Mouse (Mus musculus) cortical plate, adult 2 months (tissue): ENCODE measurements around the gene Bank1. TPM values are rescaled to one million over a fixed set of nuclear protein-coding genes. Genes with fewer than 3 reads are reported as not detected.

Experiments
- H3K27ac ChIP-seq: fragments of 200-500 bp; 2 replicates; pipeline ENCODE4 v1.5.1; 2012; ENCODE audit warnings: low read length, control low read depth, inconsistent platforms; ENCODE audit not compliant: insufficient read depth
- H3K4me1 ChIP-seq: fragments of 200-500 bp; 2 replicates; pipeline ENCODE4 v1.6.1; 2011; ENCODE audit warnings: low read length; ENCODE audit not compliant: control insufficient read depth, insufficient read depth
- H3K4me3 ChIP-seq: fragments of 200-500 bp; 2 replicates; pipeline ENCODE4 v1.5.1; 2011; ENCODE audit warnings: mild to moderate bottlenecking, low read length, control low read depth; ENCODE audit not compliant: insufficient read depth
- CTCF ChIP-seq: fragments of 200-500 bp; IDR thresholded peaks from 2 replicates; pipeline ENCODE4 v1.5.1; 2011; ENCODE audit warnings: mild to moderate bottlenecking, control low read depth, low read length; ENCODE audit not compliant: insufficient read depth; ENCODE audit errors: extremely low read depth
- POLR2A ChIP-seq: fragments of 200-500 bp; IDR thresholded peaks from 2 replicates; pipeline ENCODE4 v1.6.1; 2011; ENCODE audit warnings: mild to moderate bottlenecking, low read length, control low read depth; ENCODE audit not compliant: insufficient read depth; ENCODE audit errors: extremely low read depth
- polyA plus RNA-seq: library from polyadenylated mRNA; depleted of rRNA; stranded (reverse); fragments of >200 nt; gene quantifications from 2 replicates; pipeline ENCODE4 v1.2.3, GENCODE M21; 2012

Bank1 gene
- polyA plus RNA-seq, 1 experiment: 1.5 TPM

GRCm38 (mm10) chr3:136037254-136037653, 288.6 kb downstream of the Bank1 start:
- no peak overlapping the region for H3K27ac ChIP-seq
- H3K4me1 ChIP-seq: peaks cover 2% of the 10 kb centered on the region; the same call in 1 of the 2 replicates
- TF ChIP-seq CTCF: no peak
- TF ChIP-seq POLR2A: no peak
- H3K4me3 ChIP-seq: no peak overlapping the region

DNA sequence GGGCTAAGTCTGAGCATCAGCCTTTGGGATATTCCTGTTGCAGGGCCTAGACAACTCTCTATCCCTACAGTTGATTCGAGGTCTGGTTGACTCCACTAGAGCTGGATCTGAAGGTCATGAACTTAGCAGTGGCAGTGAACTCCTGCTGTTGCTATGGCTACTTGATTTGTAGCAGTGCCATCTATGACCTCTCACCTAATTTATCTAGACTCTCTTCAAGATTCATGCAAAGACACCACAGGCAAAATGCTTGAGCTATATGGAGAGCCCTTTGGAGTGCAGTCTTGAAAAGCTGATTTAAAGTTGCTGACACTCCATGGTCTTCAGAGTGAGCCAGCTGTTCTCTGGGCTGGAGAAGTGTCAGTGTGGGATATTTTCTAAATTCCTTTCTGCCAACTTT, 290.1 kb downstream of the Bank1 start:
- Histone ChIP-seq H3K27ac (no peak overlapping the region), H3K4me3 (no peak overlapping the region), H3K4me1 (peaks cover 2% of the 10 kb centered on the region; the same call in 1 of the 2 replicates)
- TF ChIP-seq CTCF (no peak), POLR2A (no peak)

GRCm38 (mm10) chr3:136024876-136025275, 301.0 kb downstream of the Bank1 start:
- TF ChIP-seq POLR2A (no peak), CTCF (no peak)
- H3K27ac ChIP-seq: no peak overlapping the region
- H3K4me1 ChIP-seq: no peaks in the 10 kb centered on the region
- H3K4me3 ChIP-seq: no peak overlapping the region

GRCm38 (mm10) chr3:136017517-136017916, 308.3 kb downstream of the Bank1 start:
- no peak for TF ChIP-seq POLR2A
- TF ChIP-seq CTCF: no peak
- Histone ChIP-seq H3K27ac (no peak overlapping the region), H3K4me1 (no peaks in the 10 kb centered on the region), H3K4me3 (no peak overlapping the region)

DNA sequence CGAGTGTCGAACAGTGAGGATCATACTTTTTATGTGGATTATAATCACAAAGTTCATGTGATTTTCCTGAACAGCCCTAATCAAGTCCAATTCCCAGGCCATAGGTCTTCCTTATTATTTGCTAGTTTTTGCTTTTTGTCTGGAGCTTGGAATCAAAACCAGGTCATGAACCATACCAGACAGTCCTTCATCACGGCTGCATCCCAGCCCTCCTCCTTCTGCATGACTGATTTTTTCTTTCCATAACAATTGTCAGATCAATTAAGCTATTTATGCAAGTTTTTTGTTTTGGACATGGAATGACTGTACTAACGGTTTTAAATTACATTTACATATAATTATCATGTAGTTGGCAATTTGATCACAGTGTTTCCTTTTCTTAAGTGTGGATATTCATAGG, 315.2 kb downstream of the Bank1 start:
- H3K4me1 ChIP-seq: peaks cover 5% of the 10 kb centered on the region
- no peak overlapping the region for H3K4me3 ChIP-seq
- TF ChIP-seq CTCF: no peak
- TF ChIP-seq POLR2A: no peak
- no peak overlapping the region for H3K27ac ChIP-seq

GRCm38 (mm10) chr3:136007846-136008245, 318.0 kb downstream of the Bank1 start:
- H3K4me1 ChIP-seq: peaks cover 5% of the 10 kb centered on the region
- H3K27ac ChIP-seq: peak overlapping the region; percentile 52
- H3K4me3 ChIP-seq: peak overlapping the region; percentile 5; the same call in 1 of the 2 replicates
- no peak for TF ChIP-seq CTCF
- TF ChIP-seq POLR2A: no peak

DNA sequence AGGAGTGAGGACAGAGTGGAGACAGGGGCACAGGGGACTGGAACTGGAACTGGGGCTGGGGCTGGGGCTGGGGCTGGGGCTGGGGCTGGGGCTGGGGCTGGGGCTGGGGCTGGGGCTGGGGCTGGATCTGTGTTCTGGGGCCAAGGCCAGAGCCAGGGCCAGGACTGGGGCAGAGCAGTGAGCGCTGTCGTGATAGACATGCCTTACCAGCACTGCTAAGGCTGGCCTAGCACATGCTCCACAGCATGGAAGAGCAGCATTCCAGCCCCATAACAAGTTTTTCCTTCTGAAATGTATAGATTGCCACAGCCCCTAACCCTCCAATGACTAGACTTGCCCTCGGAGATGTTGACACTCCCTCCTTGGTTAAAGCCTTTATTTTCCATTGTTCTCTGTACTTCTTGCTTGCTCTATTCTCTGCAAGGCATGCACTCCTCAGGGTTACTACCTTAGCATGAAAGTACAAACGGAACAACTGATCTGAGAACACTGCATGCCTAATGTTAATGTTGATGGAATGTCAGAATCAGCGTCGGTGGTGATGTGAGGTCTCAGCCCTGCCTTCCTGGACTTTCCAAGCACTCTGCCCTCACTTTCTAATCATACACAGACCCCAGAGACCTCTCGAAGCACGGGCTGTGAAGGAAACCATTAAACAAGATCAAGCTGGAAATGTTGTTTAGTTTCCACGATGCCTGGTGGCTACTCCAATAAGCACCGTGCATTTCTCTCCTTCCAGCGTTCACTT, 318.6 kb downstream of the Bank1 start:
- TF ChIP-seq CTCF (no peak), POLR2A (no peak)
- H3K4me1 ChIP-seq: peaks cover 5% of the 10 kb centered on the region
- peak overlapping the region; percentile 52 for H3K27ac ChIP-seq
- peak overlapping the region; percentile 5; the same call in 1 of the 2 replicates for H3K4me3 ChIP-seq
